Mouse (Mus musculus): ENCODE measurements around the gene Eif2ak1. TPM values are rescaled to one million over a fixed set of nuclear protein-coding genes. Genes with fewer than 3 reads are reported as not detected.

Gene Eif2ak1
- polyA plus RNA-seq, 1 experiment from 2014 or later = 47.5 TPM

DNA sequence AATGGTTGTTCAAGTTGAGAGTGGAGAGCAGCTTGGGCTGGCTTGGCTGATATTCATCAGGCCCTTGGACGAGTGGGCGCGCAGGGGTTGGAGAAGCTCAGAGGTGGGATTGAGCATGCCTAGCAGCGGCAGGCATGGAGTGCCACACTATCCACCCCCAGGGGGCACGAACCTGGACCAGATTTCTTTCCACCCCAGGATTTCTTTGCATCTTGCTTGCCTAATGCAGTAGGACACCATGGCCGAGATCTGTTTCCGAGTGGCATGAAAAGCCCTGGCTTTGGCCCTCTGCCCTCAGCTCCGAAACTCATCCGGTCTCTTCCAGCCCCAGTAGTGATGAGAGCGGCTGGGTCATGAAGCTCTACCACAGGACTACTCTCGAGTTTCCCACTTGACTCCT, 115.8 kb downstream of the Eif2ak1 start:
- H3K4me1 ChIP-seq = peaks cover 3% of the 10 kb centered on the region; the same call in 1 of the 2 replicates
- 0 out of 2 replicates have a peak overlapping the region, but pooled peaks have one; percentile 7 for H3K4me3 ChIP-seq
- 87% methylated on average over 11 of the region's 11 CpGs for WGBS
- H3K4me2 ChIP-seq (replicated peaks) = 0 out of 2 replicates have a peak overlapping the region, but pooled peaks have one; percentile 12
- no peaks in the 10 kb centered on the region for H3K27me3 ChIP-seq
- H3K36me3 ChIP-seq = peaks cover 33% of the 10 kb centered on the region
- no peak overlapping the region for H3K27ac ChIP-seq (replicated peaks)
- no peak for ATAC-seq (replicated peaks)
- no peak overlapping the region for H3K9ac ChIP-seq (replicated peaks)
- H3K9me3 ChIP-seq = no peaks in the 10 kb centered on the region

DNA sequence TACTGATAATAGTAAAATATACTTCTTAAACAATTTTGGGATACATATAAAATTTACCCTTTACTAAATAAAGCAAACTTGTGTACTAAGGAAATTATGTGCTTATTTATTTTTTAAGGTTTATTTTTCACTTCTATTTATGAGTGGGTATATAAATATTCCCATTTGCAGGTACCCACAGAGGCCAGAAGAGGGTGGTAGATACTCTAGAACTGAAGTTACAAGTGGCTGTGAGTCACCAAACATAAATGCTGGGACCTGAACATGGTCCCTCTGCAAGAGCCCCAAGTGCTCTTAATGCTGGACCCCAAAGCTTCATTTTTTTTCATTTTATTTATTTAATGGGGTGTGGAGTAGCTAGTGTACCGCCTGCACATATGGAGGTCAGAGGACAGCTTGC, 116.3 kb downstream of the Eif2ak1 start:
- Histone ChIP-seq H3K9ac (replicated peaks) (no peak overlapping the region), H3K4me1 (peaks cover 3% of the 10 kb centered on the region; the same call in 1 of the 2 replicates), H3K27me3 (no peaks in the 10 kb centered on the region), H3K27ac (replicated peaks) (no peak overlapping the region), H3K4me3 (no peak overlapping the region), H3K36me3 (peaks cover 29% of the 10 kb centered on the region), H3K4me2 (replicated peaks) (no peak overlapping the region), H3K9me3 (no peaks in the 10 kb centered on the region)
- 86% methylated on average over 1 of the region's 1 CpGs for WGBS
- ATAC-seq (replicated peaks) = no peak

DNA sequence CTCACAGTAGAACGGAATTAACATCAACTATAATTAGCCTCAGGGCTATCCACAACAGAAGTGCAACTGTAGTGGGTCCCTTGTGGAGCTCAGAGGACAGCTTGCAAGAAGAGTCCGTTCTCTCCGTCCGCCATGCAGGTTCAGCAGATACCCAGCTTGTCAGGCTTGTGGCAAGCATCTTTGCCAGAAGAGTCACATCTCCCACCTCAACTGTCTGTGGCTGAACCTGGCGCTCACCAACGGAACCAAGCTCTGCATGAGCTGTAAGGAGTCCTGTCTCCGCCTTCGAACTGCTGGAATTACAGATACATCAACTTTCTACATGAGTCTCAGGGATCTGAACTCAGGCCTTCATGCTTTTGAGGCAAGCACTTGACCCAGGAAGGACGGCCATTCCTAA, 118.6 kb downstream of the Eif2ak1 start:
- H3K9me3 ChIP-seq = no peaks in the 10 kb centered on the region
- WGBS = 89% methylated on average over 9 of the region's 9 CpGs
- ATAC-seq (replicated peaks) = no peak

DNA sequence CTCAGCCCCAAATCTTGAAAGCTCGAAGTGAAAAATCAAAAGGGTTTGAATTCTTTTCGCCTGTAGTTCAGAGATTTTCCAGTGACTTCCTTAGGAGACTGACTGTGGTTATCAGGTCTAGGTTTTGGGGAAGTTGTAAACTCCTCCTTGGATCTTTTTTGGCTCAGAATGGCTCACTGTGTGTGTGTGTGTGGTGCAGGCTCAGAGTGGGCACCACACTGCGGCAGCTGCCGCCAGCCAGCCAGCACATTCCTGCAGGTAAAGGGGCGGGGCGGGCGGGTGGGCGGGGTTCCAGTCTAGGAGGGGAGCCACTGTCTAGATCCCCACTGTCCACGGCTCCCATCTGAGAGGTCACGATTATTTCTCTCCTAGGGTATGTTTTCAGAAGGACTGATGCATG, 124.0 kb downstream of the Eif2ak1 start:
- Histone ChIP-seq H3K4me1 (no peaks in the 10 kb centered on the region; the same call in 1 of the 2 replicates), H3K4me2 (replicated peaks) (no peak overlapping the region), H3K9ac (replicated peaks) (no peak overlapping the region), H3K27me3 (no peaks in the 10 kb centered on the region), H3K9me3 (no peaks in the 10 kb centered on the region), H3K27ac (replicated peaks) (no peak overlapping the region), H3K36me3 (no peaks in the 10 kb centered on the region), H3K4me3 (no peak overlapping the region)
- WGBS = 20% methylated on average over 10 of the region's 10 CpGs
- no peak for ATAC-seq (replicated peaks)

More for the DNA sequence above, 118.6 kb downstream of the Eif2ak1 start:
- H3K4me2 ChIP-seq (replicated peaks) = no peak overlapping the region
- H3K27me3 ChIP-seq = no peaks in the 10 kb centered on the region
- H3K27ac ChIP-seq (replicated peaks) = no peak overlapping the region
- H3K36me3 ChIP-seq = peaks cover 8% of the 10 kb centered on the region
- peaks cover 3% of the 10 kb centered on the region; the same call in 1 of the 2 replicates for H3K4me1 ChIP-seq
- H3K4me3 ChIP-seq = no peak overlapping the region
- H3K9ac ChIP-seq (replicated peaks) = no peak overlapping the region

DNA sequence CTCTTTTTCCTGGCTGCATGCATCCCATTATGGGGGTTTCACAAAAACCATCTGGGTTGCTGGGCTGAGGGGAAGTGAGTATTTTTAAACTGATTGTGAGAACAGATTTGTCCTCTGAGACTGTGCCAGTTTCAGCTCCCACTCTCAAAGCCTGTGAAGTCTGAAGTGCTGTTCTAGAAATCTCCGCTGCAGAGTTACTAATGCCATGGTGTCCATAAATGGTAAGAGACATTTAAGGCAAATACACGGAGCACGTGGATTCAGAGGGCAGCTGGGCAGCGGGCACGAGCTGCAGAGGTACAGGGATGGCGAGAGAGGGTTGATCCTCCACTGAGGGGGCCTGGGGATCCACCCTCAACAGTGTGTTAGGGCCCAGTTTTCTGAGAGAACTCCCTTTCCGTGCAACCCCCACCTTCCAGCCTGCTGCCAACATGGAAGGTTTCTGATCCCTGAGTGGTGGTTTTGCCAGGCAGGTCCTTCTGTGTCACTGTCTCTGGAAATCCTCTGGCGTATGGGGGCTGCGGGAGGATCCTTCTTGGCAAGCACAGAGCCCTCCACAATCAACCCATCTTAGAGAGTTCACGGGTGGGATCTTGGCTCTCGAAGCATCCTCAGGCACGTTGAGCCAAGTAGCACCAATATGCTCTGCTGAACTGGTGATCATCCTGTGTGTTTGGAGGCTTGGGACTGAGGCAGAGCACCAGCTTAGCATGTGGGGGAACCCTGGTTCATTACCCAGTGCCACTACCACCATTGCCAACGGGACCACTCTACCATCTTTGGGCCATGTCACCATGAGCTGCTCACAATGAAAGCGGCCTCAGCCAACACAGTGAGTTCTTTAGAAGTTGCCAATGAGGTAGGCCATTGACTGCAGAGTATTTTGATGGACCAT, 125.9 kb downstream of the Eif2ak1 start:
- H3K9me3 ChIP-seq = no peaks in the 10 kb centered on the region
- H3K27me3 ChIP-seq = no peaks in the 10 kb centered on the region
- peak overlapping the region; percentile 89 for H3K27ac ChIP-seq (replicated peaks)
- H3K4me3 ChIP-seq = no peak overlapping the region
- no peaks in the 10 kb centered on the region for H3K36me3 ChIP-seq
- ATAC-seq (replicated peaks) = peak; percentile 70; the same call in 1 of the 2 replicates
- 82% methylated on average over 14 of the region's 14 CpGs for WGBS
- H3K4me2 ChIP-seq (replicated peaks) = 0 out of 2 replicates have a peak overlapping the region, but pooled peaks have one; percentile 6
- no peak overlapping the region for H3K9ac ChIP-seq (replicated peaks)
- H3K4me1 ChIP-seq = no peaks in the 10 kb centered on the region; the same call in 1 of the 2 replicates

DNA sequence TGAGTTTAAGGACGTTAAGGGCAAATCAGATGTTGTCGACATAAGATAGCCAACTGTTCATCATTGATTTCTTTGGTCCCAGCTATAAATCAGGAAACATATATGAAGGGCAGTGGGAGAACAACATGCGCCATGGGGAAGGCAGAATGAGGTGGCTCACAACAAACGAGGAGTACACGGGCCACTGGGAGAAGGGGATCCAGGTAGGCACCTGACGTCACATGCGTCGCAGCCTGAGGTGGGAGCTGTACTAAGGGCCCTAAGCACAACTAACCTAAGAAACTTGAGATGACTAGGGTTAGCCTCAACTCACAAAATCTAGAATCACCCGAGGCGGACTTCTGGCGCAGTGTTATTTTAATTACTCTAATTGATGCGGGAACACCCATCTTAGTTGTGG, 130.8 kb downstream of the Eif2ak1 start:
- no peak overlapping the region for H3K9ac ChIP-seq (replicated peaks)
- 91% methylated on average over 12 of the region's 12 CpGs for WGBS
- no peaks in the 10 kb centered on the region for H3K27me3 ChIP-seq
- no peak overlapping the region for H3K4me2 ChIP-seq (replicated peaks)
- ATAC-seq (replicated peaks) = no peak
- H3K36me3 ChIP-seq = no peaks in the 10 kb centered on the region
- no peaks in the 10 kb centered on the region for H3K4me1 ChIP-seq
- H3K27ac ChIP-seq (replicated peaks) = no peak overlapping the region
- H3K9me3 ChIP-seq = no peaks in the 10 kb centered on the region
- H3K4me3 ChIP-seq = no peak overlapping the region

DNA sequence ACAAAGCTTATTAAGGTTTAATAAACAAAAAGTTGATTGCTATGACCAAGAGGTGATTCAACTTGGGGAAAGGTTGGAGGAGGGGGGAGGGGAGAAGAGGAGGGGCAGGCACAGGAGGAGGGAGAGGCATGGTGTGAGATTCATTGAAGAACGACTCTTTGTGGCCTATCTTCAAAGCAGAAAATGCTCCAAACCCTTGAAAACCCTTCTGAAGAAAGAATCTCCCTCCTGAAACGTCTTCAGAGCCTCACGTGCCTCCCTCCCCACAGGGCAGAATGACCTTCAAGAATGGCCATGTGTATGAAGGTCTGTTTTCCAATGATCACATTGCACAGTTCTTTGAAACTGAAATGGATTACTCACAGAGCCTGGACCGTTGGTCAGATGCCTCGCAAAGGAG, 132.4 kb downstream of the Eif2ak1 start:
- WGBS = 41% methylated on average over 5 of the region's 5 CpGs
- no peaks in the 10 kb centered on the region for H3K36me3 ChIP-seq
- H3K9me3 ChIP-seq = no peaks in the 10 kb centered on the region
- H3K27ac ChIP-seq (replicated peaks) = no peak overlapping the region
- H3K9ac ChIP-seq (replicated peaks) = no peak overlapping the region
- H3K27me3 ChIP-seq = no peaks in the 10 kb centered on the region
- no peaks in the 10 kb centered on the region for H3K4me1 ChIP-seq
- H3K4me3 ChIP-seq = no peak overlapping the region
- H3K4me2 ChIP-seq (replicated peaks) = no peak overlapping the region
- ATAC-seq (replicated peaks) = no peak

Other genes with a start within 250 kb of the Eif2ak1 start
- 38.4 and 42.6 TPM in 2 replicates for gene Cyth3, start 195.3 kb upstream of the Eif2ak1 start, polyA plus RNA-seq (2015; fragmentation: Nextera tagmentation; extraction: Ambion mirVana)
- gene Usp42, start 85.5 kb upstream of the Eif2ak1 start, polyA plus RNA-seq (2015; fragmentation: Nextera tagmentation; extraction: Ambion mirVana) = 30.4 and 30.7 TPM in 2 replicates
- gene Ankrd61, start 79.9 kb downstream of the Eif2ak1 start, polyA plus RNA-seq (2015; fragmentation: Nextera tagmentation; extraction: Ambion mirVana) = 0.50 and 0.55 TPM in 2 replicates
- 86.5 and 92.8 TPM in 2 replicates for gene Aimp2, start 92.1 kb downstream of the Eif2ak1 start, polyA plus RNA-seq (2015; fragmentation: Nextera tagmentation; extraction: Ambion mirVana)
- 30.2 and 30.7 TPM in 2 replicates for gene Pms2, start 92.2 kb downstream of the Eif2ak1 start, polyA plus RNA-seq (2015; fragmentation: Nextera tagmentation; extraction: Ambion mirVana)
- gene Gm42421, start 110.4 kb downstream of the Eif2ak1 start, polyA plus RNA-seq (2015; fragmentation: Nextera tagmentation; extraction: Ambion mirVana) = 1.5 and 2.2 TPM in 2 replicates
- 1.9 and 2.1 TPM in 2 replicates for gene Rsph10b, start 115.2 kb downstream of the Eif2ak1 start, polyA plus RNA-seq (2015; fragmentation: Nextera tagmentation; extraction: Ambion mirVana)
- 90.9 and 94.3 TPM in 2 replicates for gene Ccz1, start 197.1 kb downstream of the Eif2ak1 start, polyA plus RNA-seq (2015; fragmentation: Nextera tagmentation; extraction: Ambion mirVana)
- gene Ocm, start 208.9 kb downstream of the Eif2ak1 start, polyA plus RNA-seq (2015; fragmentation: Nextera tagmentation; extraction: Ambion mirVana) = not detected in 2 replicates